Mouse (Mus musculus) ES-Bruce4 (cell line): ENCODE results near the gene Pcsk5. TPM values are rescaled to one million over a fixed set of nuclear protein-coding genes. Genes with fewer than 3 reads are reported as not detected.

Experiments
- H3K27ac ChIP-seq: 2 replicates; pipeline ENCODE4 v1.5.1; 2012; ENCODE audit warnings: low read length, inconsistent platforms; ENCODE audit not compliant: insufficient read depth
- H3K27me3 ChIP-seq: 2 replicates; pipeline ENCODE4 v1.6.1; 2012; ENCODE audit warnings: mild to moderate bottlenecking, low read length, inconsistent platforms; ENCODE audit not compliant: control insufficient read depth, poor library complexity, insufficient read depth, severe bottlenecking
- H3K36me3 ChIP-seq: 2 replicates; pipeline ENCODE4 v1.6.1; 2012; ENCODE audit warnings: inconsistent platforms, mild to moderate bottlenecking, low read length, moderate library complexity; ENCODE audit not compliant: control insufficient read depth, poor library complexity, insufficient read depth, severe bottlenecking
- H3K4me1 ChIP-seq: one replicate; pipeline ENCODE4 v1.8.1; 2011; ENCODE audit warnings: low read length; ENCODE audit not compliant: control insufficient read depth, insufficient read depth
- H3K4me3 ChIP-seq: 2 replicates; pipeline ENCODE4 v1.5.1; 2011; ENCODE audit warnings: low read depth, mild to moderate bottlenecking, low read length
- H3K9ac ChIP-seq: 2 replicates; pipeline ENCODE4 v1.6.1; 2012; ENCODE audit warnings: low read depth, mild to moderate bottlenecking, inconsistent platforms; ENCODE audit not compliant: poor library complexity, severe bottlenecking
- H3K9me3 ChIP-seq: replicated peaks from 2 replicates; pipeline ENCODE4 v1.6.1; 2012; ENCODE audit warnings: mild to moderate bottlenecking, low read length, inconsistent platforms; ENCODE audit not compliant: control insufficient read depth, poor library complexity, insufficient read depth, severe bottlenecking
- CTCF ChIP-seq: IDR thresholded peaks from one replicate; pipeline ENCODE4 v1.8.1; 2011; ENCODE audit warnings: low read depth, low read length
- EP300 ChIP-seq: IDR thresholded peaks from 2 replicates; pipeline ENCODE4 v1.6.1; 2011; ENCODE audit warnings: low read depth, low read length; ENCODE audit not compliant: insufficient read depth
- POLR2A ChIP-seq: IDR thresholded peaks from one replicate; pipeline ENCODE4 v1.8.1; 2011; ENCODE audit warnings: low read length; ENCODE audit not compliant: insufficient read depth
- polyA plus RNA-seq: library from polyadenylated mRNA; stranded (reverse); fragments of >200 nt; gene quantifications from 2 replicates; pipeline ENCODE4 v1.2.4, GENCODE M21; 2011; ENCODE audit warnings: low read depth; ENCODE audit not compliant: missing spikeins, insufficient read depth, insufficient read length

Gene Pcsk5
- polyA plus RNA-seq, 1 experiment: 0.33 TPM

- no peak overlapping the region for H3K9ac ChIP-seq
- no peak for TF ChIP-seq CTCF
- TF ChIP-seq POLR2A: no peak
- no peak for TF ChIP-seq EP300
- H3K4me3 ChIP-seq: no peak overlapping the region
- H3K4me1 ChIP-seq: no peaks in the 10 kb centered on the region
- no peaks in the 10 kb centered on the region for H3K27me3 ChIP-seq
- H3K9me3 ChIP-seq: no peaks in the 10 kb centered on the region
- no peaks in the 10 kb centered on the region for H3K36me3 ChIP-seq
- H3K27ac ChIP-seq: no peak overlapping the region
Measured at GRCm38 (mm10) chr19:17819081-17819480, 18.4 kb downstream of the Pcsk5 start.

GRCm38 (mm10) chr19:17815062-17815461 is 22.4 kb downstream of the Pcsk5 start:
- Histone ChIP-seq H3K9ac (no peak overlapping the region), H3K27me3 (no peaks in the 10 kb centered on the region), H3K9me3 (no peaks in the 10 kb centered on the region), H3K36me3 (no peaks in the 10 kb centered on the region), H3K27ac (no peak overlapping the region), H3K4me1 (no peaks in the 10 kb centered on the region), H3K4me3 (no peak overlapping the region)
- TF ChIP-seq CTCF (no peak), EP300 (no peak), POLR2A (no peak)

GRCm38 (mm10) chr19:17813449-17813990 is 23.9 kb downstream of the Pcsk5 start:
- no peak overlapping the region for H3K27ac ChIP-seq
- no peaks in the 10 kb centered on the region for H3K27me3 ChIP-seq
- no peaks in the 10 kb centered on the region for H3K4me1 ChIP-seq
- H3K4me3 ChIP-seq: no peak overlapping the region
- H3K9ac ChIP-seq: no peak overlapping the region
- TF ChIP-seq CTCF (no peak), POLR2A (no peak), EP300 (no peak)
- no peaks in the 10 kb centered on the region for H3K36me3 ChIP-seq
- no peaks in the 10 kb centered on the region for H3K9me3 ChIP-seq

- H3K9me3 ChIP-seq: no peaks in the 10 kb centered on the region
- H3K4me1 ChIP-seq: no peaks in the 10 kb centered on the region
- H3K27ac ChIP-seq: no peak overlapping the region
- no peak overlapping the region for H3K4me3 ChIP-seq
- no peaks in the 10 kb centered on the region for H3K36me3 ChIP-seq
- H3K27me3 ChIP-seq: no peaks in the 10 kb centered on the region
- H3K9ac ChIP-seq: no peak overlapping the region
- TF ChIP-seq EP300: no peak
- no peak for TF ChIP-seq CTCF
- no peak for TF ChIP-seq POLR2A
Measured at GRCm38 (mm10) chr19:17812661-17813060, 24.8 kb downstream of the Pcsk5 start.

- Histone ChIP-seq H3K27me3 (no peaks in the 10 kb centered on the region), H3K4me3 (no peak overlapping the region), H3K27ac (no peak overlapping the region), H3K4me1 (no peaks in the 10 kb centered on the region), H3K36me3 (no peaks in the 10 kb centered on the region), H3K9ac (no peak overlapping the region), H3K9me3 (no peaks in the 10 kb centered on the region)
- TF ChIP-seq POLR2A: no peak
- no peak for TF ChIP-seq CTCF
- TF ChIP-seq EP300: no peak
Measured at GRCm38 (mm10) chr19:17806626-17807025, 30.8 kb downstream of the Pcsk5 start.

- no peaks in the 10 kb centered on the region for H3K36me3 ChIP-seq
- H3K4me3 ChIP-seq: no peak overlapping the region
- H3K4me1 ChIP-seq: no peaks in the 10 kb centered on the region
- H3K27ac ChIP-seq: no peak overlapping the region
- H3K9ac ChIP-seq: no peak overlapping the region
- no peaks in the 10 kb centered on the region for H3K9me3 ChIP-seq
- TF ChIP-seq EP300: no peak
- TF ChIP-seq CTCF: no peak
- no peak for TF ChIP-seq POLR2A
- H3K27me3 ChIP-seq: no peaks in the 10 kb centered on the region
Measured at GRCm38 (mm10) chr19:17800798-17801197, 36.6 kb downstream of the Pcsk5 start.
